Mouse (Mus musculus) embryo, embryonic 10.5 days (tissue): ENCODE measurements around the gene Ctso.
A peak's percentile ranks its signal among the peaks of the same experiment; 100 is the strongest.

Source experiments
- DNase-seq: peaks from one replicate; pipeline ENCODE4 v3.0.0-alpha.2; 2015; ENCODE audit warnings: low spot score

Ctso gene

GRCm38 (mm10) chr3:81957484-81957883, 25.1 kb downstream of the Ctso start:
- DNase-seq, result no peak

GRCm38 (mm10) chr3:81961336-81961735, 28.9 kb downstream of the Ctso start:
- DNase-seq, result no peak

- no peak for DNase-seq
Measured at GRCm38 (mm10) chr3:81963768-81964167, 31.4 kb downstream of the Ctso start.

GRCm38 (mm10) chr3:81964596-81964995, 32.2 kb downstream of the Ctso start:
- DNase-seq, result no peak

GRCm38 (mm10) chr3:81975607-81976006, 43.2 kb downstream of the Ctso start:
- DNase-seq, result no peak

- DNase-seq, result no peak
Measured at GRCm38 (mm10) chr3:81976102-81976501, 43.7 kb downstream of the Ctso start, which contains the start of gene Tdo2. TSS of gene Tdo2 (minus strand) at chr3:81976202.

GRCm38 (mm10) chr3:81981576-81981975, 49.2 kb downstream of the Ctso start:
- no peak for DNase-seq

GRCm38 (mm10) chr3:81981990-81982389, 49.6 kb downstream of the Ctso start, which contains the start of gene Asic5:
TSS of gene Asic5 (plus strand) at chr3:81982290.
- DNase-seq, result no peak

- no peak for DNase-seq
Measured at GRCm38 (mm10) chr3:81983120-81983895, 50.9 kb downstream of the Ctso start.

GRCm38 (mm10) chr3:81985100-81985499, 52.7 kb downstream of the Ctso start:
- no peak for DNase-seq

- no peak for DNase-seq
Measured at GRCm38 (mm10) chr3:81986103-81986502, 53.7 kb downstream of the Ctso start.

GRCm38 (mm10) chr3:81987628-81988027, 55.2 kb downstream of the Ctso start:
- no peak for DNase-seq

- DNase-seq, result peak; percentile 7
Measured at GRCm38 (mm10) chr3:81989692-81990141, 57.3 kb downstream of the Ctso start.

- no peak for DNase-seq
Measured at GRCm38 (mm10) chr3:81990531-81990930, 58.1 kb downstream of the Ctso start.

- no peak for DNase-seq
Measured at GRCm38 (mm10) chr3:81995371-81995770, 63.0 kb downstream of the Ctso start.

GRCm38 (mm10) chr3:81995988-81996387, 63.6 kb downstream of the Ctso start:
- peak; percentile 72 for DNase-seq
